Mouse (Mus musculus): ENCODE data around the gene Nhs.

The Nhs gene

GRCm38 (mm10) chrX:161925973-161926682 lies 233.4 kb downstream of the Nhs start:
- peak in 1 of 2 experiments; percentile 4 for DNase-seq

DNA sequence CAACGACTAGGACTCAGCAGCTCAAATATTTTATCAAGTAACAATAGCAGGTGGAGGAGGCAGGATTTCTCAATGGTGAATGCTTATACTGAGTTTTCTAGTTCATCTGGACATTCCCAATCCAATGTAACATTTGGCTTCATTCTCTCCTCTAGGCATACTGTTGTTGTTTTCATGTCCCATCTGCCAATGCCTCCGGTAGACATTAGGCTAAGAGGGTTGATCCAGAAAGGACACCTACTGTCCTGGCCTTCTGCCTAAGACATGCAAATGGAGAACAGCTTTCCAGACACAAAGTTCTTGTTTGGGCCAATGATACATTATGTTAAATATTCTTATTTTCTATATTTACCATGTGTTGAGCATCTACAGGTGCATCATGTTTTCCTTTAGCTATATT lies 236.9 kb downstream of the Nhs start:
- no peak for DNase-seq

DNA sequence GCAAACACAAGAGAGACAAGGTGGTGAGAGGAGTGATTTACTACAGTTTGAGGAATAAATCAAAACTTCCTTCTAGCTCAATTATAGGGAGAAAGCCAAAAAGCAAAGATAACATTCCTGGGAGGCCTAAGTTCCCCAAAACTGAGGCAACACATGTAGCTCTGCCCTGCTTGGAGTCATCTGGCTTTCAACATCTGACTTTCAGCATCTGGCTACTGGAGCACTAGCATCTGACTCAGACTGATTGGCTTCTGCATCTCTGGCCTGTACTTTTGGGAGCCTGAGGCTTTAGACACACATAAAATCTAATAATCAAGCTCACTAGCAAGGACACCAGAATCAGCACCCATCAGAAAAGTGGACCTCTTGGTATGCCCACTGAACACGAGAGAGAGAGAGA lies 237.9 kb downstream of the Nhs start:
- no peak for DNase-seq

DNA sequence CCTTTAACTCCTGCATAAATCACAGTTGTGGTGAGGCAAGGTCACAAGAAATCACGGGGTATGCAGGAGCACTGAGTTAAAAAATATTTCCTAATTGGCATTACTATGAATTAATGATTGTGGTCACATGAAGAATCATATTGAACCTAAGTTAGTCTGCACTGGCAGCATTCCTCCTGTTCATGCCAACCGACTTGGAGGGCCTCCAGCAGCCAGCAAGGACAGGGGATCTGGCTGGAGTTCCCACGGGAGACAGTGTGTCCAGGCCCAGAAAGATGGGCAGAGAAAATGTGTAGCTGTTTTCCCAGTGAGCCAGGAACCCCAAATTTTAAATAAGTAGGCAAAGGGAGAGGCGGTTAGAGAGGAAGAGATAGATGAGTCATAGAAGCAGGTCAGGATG lies 249.6 kb downstream of the Nhs start:
- DNase-seq = peak; percentile 23 to 33

- no peak for DNase-seq
Measured at GRCm38 (mm10) chrX:161908652-161909403, 250.7 kb downstream of the Nhs start.

GRCm38 (mm10) chrX:161907595-161908592 lies 251.6 kb downstream of the Nhs start:
- DNase-seq = no peak

DNA sequence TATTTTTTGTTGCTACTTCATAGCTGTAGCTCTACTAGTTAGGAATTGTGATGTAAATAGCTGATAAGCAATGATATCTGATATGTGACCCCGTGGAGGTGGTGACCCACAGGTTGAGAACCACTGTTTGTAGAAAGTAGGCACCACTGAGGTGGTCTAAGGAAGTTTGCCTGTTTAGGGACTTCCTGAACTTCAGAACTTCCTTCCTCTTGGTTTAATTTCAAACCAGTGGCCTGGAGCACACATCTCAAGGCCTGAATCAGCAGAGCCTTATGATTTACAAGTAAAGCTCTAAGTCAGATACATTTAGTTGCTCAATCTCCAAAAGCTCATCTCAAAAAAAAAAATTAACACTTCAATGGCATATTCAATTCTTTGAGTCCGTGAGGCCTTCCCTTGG lies 265.1 kb downstream of the Nhs start:
- DNase-seq = no peak

GRCm38 (mm10) chrX:161883661-161884060 lies 275.9 kb downstream of the Nhs start:
- no peak for DNase-seq

GRCm38 (mm10) chrX:161877123-161877522 lies 282.4 kb downstream of the Nhs start:
- no peak for DNase-seq

- peak in 1 of 2 experiments; percentile 4 for DNase-seq
Measured at GRCm38 (mm10) chrX:161873511-161873910, 286.0 kb downstream of the Nhs start.

DNA sequence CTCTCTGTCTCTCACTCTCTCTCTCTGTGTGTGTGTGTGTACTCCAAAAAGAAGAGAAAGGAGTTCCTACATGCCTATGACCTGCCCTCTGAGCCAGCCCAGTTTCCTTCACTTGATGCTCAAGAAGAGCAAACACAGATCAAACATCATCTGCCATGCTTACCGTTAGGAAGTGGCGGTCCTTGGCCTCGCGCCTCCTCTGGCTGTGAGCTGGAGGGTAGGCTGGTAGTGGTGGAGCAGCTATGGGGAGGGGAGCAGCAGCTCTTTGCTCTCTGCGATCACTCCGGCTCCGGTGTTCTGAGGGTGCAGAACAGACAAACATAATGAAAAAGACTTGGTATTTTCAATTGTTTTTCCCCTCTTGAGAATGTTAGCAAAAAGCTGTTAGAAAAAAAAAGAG lies 288.2 kb downstream of the Nhs start:
- no peak for DNase-seq

DNA sequence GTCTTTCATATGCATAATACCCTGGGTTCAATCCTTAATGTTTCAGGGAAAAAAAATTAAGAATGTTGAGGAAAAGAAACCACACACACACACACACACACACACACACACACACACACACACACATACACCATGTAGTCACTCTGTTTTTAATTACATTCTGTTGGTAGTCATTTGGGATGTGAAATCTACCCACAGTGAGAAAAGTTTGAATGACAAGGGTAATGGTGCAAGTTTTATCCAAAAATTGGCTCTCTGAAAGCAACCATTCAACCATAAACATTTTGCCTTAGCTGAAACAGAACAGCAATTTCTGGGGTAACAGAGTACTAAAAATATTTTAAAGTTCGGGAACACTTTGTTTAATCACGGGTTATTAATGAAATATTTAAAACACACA lies 303.9 kb downstream of the Nhs start:
- no peak for DNase-seq

- DNase-seq = no peak
Measured at GRCm38 (mm10) chrX:161853626-161854312, 305.8 kb downstream of the Nhs start.

DNA sequence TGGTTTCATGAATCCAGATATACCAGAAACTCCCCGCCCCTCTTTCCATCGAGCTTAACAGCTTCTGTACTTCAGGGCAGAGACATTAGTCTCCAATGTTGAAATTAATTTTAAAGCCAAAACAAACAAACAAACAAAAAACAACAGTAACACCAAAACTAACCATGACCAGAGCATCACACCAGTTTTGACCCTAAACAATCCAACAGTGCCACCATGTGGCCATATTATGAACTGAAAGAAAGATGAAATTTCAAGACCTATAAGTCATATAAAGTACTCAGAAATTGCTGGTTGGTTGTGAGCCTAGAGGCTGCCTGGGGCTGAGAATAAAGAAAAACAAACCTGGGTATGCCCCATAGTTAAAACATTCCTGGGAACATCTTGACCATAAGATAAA lies 333.3 kb downstream of the Nhs start:
- peak in 1 of 2 experiments; percentile 16 for DNase-seq

DNA sequence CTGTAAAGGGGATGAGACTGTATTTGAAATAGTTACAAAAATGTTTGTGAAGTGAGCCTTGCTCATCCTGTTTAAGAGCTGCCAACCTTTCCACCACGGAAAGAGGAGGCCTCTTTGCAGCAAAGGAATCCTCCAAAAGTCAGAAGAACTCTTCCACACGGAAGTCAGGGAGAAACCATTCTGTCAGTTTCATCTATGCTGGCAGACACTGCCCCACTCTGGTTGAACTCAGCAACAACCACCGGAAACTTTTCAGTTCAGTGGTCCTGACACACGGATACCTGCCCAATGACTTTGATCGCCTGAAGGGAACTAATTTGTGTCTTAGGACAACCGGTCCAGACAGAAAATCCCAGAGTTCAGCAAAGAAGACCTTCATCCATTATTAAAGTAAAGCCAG lies 369.3 kb downstream of the Nhs start:
- peak in 1 of 2 experiments; percentile 25 for DNase-seq

All from kidney, adult 8-10 months (tissue).